Mouse (Mus musculus) ES-Bruce4 (cell line): ENCODE data around the gene Pnpt1. TPM values are rescaled to one million over a fixed set of nuclear protein-coding genes. Genes with fewer than 3 reads are reported as not detected.

Source experiments
- H3K27ac ChIP-seq: 2 replicates; pipeline ENCODE4 v1.5.1; 2012; ENCODE audit warnings: low read length, inconsistent platforms; ENCODE audit not compliant: insufficient read depth
- H3K27me3 ChIP-seq: 2 replicates; pipeline ENCODE4 v1.6.1; 2012; ENCODE audit warnings: mild to moderate bottlenecking, low read length, inconsistent platforms; ENCODE audit not compliant: control insufficient read depth, poor library complexity, insufficient read depth, severe bottlenecking
- H3K36me3 ChIP-seq: 2 replicates; pipeline ENCODE4 v1.6.1; 2012; ENCODE audit warnings: inconsistent platforms, mild to moderate bottlenecking, low read length, moderate library complexity; ENCODE audit not compliant: control insufficient read depth, poor library complexity, insufficient read depth, severe bottlenecking
- H3K4me1 ChIP-seq: one replicate; pipeline ENCODE4 v1.8.1; 2011; ENCODE audit warnings: low read length; ENCODE audit not compliant: control insufficient read depth, insufficient read depth
- H3K4me3 ChIP-seq: 2 replicates; pipeline ENCODE4 v1.5.1; 2011; ENCODE audit warnings: low read depth, mild to moderate bottlenecking, low read length
- H3K9ac ChIP-seq: 2 replicates; pipeline ENCODE4 v1.6.1; 2012; ENCODE audit warnings: low read depth, mild to moderate bottlenecking, inconsistent platforms; ENCODE audit not compliant: poor library complexity, severe bottlenecking
- H3K9me3 ChIP-seq: replicated peaks from 2 replicates; pipeline ENCODE4 v1.6.1; 2012; ENCODE audit warnings: mild to moderate bottlenecking, low read length, inconsistent platforms; ENCODE audit not compliant: control insufficient read depth, poor library complexity, insufficient read depth, severe bottlenecking
- CTCF ChIP-seq: IDR thresholded peaks from one replicate; pipeline ENCODE4 v1.8.1; 2011; ENCODE audit warnings: low read depth, low read length
- EP300 ChIP-seq: IDR thresholded peaks from 2 replicates; pipeline ENCODE4 v1.6.1; 2011; ENCODE audit warnings: low read depth, low read length; ENCODE audit not compliant: insufficient read depth
- POLR2A ChIP-seq: IDR thresholded peaks from one replicate; pipeline ENCODE4 v1.8.1; 2011; ENCODE audit warnings: low read length; ENCODE audit not compliant: insufficient read depth
- polyA plus RNA-seq: library from polyadenylated mRNA; stranded (reverse); fragments of >200 nt; gene quantifications from 2 replicates; pipeline ENCODE4 v1.2.4, GENCODE M21; 2011; ENCODE audit warnings: low read depth; ENCODE audit not compliant: missing spikeins, insufficient read depth, insufficient read length

Pnpt1 gene
- polyA plus RNA-seq, 1 experiment, result 76.5 TPM

- H3K36me3 ChIP-seq, result peaks cover 29% of the 10 kb centered on the region
- no peaks in the 10 kb centered on the region for H3K27me3 ChIP-seq
- TF ChIP-seq POLR2A (no peak), CTCF (no peak), EP300 (no peak)
- H3K4me1 ChIP-seq, result no peaks in the 10 kb centered on the region
- H3K9ac ChIP-seq, result no peak overlapping the region
- no peak overlapping the region for H3K4me3 ChIP-seq
- no peaks in the 10 kb centered on the region for H3K9me3 ChIP-seq
- no peak overlapping the region for H3K27ac ChIP-seq
Measured at GRCm38 (mm10) chr11:29148901-29149300, 18.4 kb downstream of the Pnpt1 start.

GRCm38 (mm10) chr11:29163569-29163968 is 33.0 kb downstream of the Pnpt1 start:
- Histone ChIP-seq H3K27me3 (no peaks in the 10 kb centered on the region), H3K4me3 (no peak overlapping the region), H3K36me3 (peaks cover 38% of the 10 kb centered on the region), H3K4me1 (no peaks in the 10 kb centered on the region), H3K27ac (no peak overlapping the region), H3K9ac (no peak overlapping the region), H3K9me3 (peaks cover 41% of the 10 kb centered on the region)
- TF ChIP-seq CTCF (no peak), EP300 (no peak), POLR2A (no peak)

- Histone ChIP-seq H3K4me3 (peak overlapping the region; percentile 94), H3K27me3 (no peaks in the 10 kb centered on the region), H3K9ac (peak overlapping the region; percentile 54), H3K27ac (no peak overlapping the region), H3K4me1 (no peaks in the 10 kb centered on the region), H3K9me3 (peaks cover 17% of the 10 kb centered on the region), H3K36me3 (no peaks in the 10 kb centered on the region)
- TF ChIP-seq POLR2A (no peak), CTCF (no peak), EP300 (no peak)
Measured at GRCm38 (mm10) chr11:29171959-29172391, 41.4 kb downstream of the Pnpt1 start.

GRCm38 (mm10) chr11:29172563-29173124 is 42.1 kb downstream of the Pnpt1 start, which contains the start of gene Ppp4r3b:
Gene Ppp4r3b (plus strand): TSS chr11:29172890.
- H3K9ac ChIP-seq, result peak within 1 kb of the TSS; percentile 90
- peaks cover 10% of the 10 kb centered on the region for H3K9me3 ChIP-seq
- H3K36me3 ChIP-seq, result no peaks in the 10 kb centered on the region
- no peak for TF ChIP-seq CTCF
- peak; percentile 46; the same call in 1 of the 2 replicates for TF ChIP-seq EP300
- peak; percentile 23 for TF ChIP-seq POLR2A
- H3K27me3 ChIP-seq, result no peaks in the 10 kb centered on the region
- peak within 1 kb of the TSS; percentile 96 for H3K4me3 ChIP-seq
- H3K27ac ChIP-seq, result peak within 1 kb of the TSS; percentile 33
- no peaks in the 10 kb centered on the region for H3K4me1 ChIP-seq

- TF ChIP-seq CTCF (peak; percentile 3), POLR2A (no peak)
Measured at GRCm38 (mm10) chr11:29173125-29173631, 42.6 kb downstream of the Pnpt1 start.

GRCm38 (mm10) chr11:29173706-29174436 is 43.3 kb downstream of the Pnpt1 start:
- Histone ChIP-seq H3K9ac (peak overlapping the region; percentile 90), H3K4me1 (no peaks in the 10 kb centered on the region), H3K9me3 (peaks cover 3% of the 10 kb centered on the region), H3K27me3 (no peaks in the 10 kb centered on the region), H3K27ac (no peak overlapping the region), H3K36me3 (no peaks in the 10 kb centered on the region), H3K4me3 (peak overlapping the region; percentile 96)
- TF ChIP-seq CTCF (no peak), EP300 (no peak), POLR2A (no peak)

More at GRCm38 (mm10) chr11:29173125-29173631, 42.6 kb downstream of the Pnpt1 start:
- peak overlapping the region; percentile 33 for H3K27ac ChIP-seq
- H3K36me3 ChIP-seq, result no peaks in the 10 kb centered on the region
- peak overlapping the region; percentile 90 for H3K9ac ChIP-seq
- peaks cover 7% of the 10 kb centered on the region for H3K9me3 ChIP-seq
- H3K27me3 ChIP-seq, result no peaks in the 10 kb centered on the region
- H3K4me3 ChIP-seq, result peak overlapping the region; percentile 96
- no peaks in the 10 kb centered on the region for H3K4me1 ChIP-seq
